Comparison of ENCODE assay signal across 14 mouse cellular contexts in the genomic region with DNA sequence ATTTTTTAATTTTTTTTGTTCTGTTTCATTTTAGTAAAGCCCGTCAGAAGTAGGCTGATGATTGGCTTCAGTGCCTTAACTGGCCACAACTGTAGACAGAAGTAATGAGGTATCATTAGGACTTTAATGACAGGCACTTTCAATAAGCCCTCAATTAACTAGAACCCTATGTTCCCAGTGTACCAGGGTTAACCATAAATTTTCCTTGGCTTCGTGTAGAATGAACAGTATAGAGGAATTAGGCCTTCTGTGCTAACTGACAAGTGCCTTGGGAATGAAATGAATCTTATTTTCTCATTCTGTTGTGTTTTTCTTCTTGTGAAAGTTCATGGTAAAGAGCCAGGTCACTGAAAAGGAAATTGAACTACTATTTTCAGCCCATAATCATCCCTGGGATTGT.
"Had no signal": no experiment of that assay in that cellular context is flagged by ENCODE, and none has a peak within 500 bp of the region (broad histone marks: within the 10 kb centered on the region; RNA-seq: fewer than 3 reads in every experiment).

No protein-coding gene starts in this region.

- H3K36me3 ChIP-seq: liver, embryonic 15.5 days; midbrain, embryonic 13.5 days; neural tube, embryonic 15.5 days had no signal

- DNase-seq: kidney, postnatal 14 days; left cerebral cortex, postnatal 4 days; lung, adult 2 months; lung, postnatal 36 days; right cerebral cortex, adult 18-20 months; right cerebral cortex, postnatal 25 days; thymus, postnatal 4 days had no signal

- H3K9ac ChIP-seq: liver, embryonic 15.5 days; midbrain, embryonic 13.5 days; neural tube, embryonic 15.5 days had no signal

- H3K4me3 ChIP-seq: liver, embryonic 15.5 days; midbrain, embryonic 13.5 days; myocyte; neural tube, embryonic 15.5 days had no signal

- H3K9me3 ChIP-seq: liver, embryonic 15.5 days; midbrain, embryonic 13.5 days; neural tube, embryonic 15.5 days had no signal

- H3K27ac ChIP-seq: liver, embryonic 15.5 days; midbrain, embryonic 13.5 days; neural tube, embryonic 15.5 days; stomach, postnatal 0 days had no signal

- H3K4me1 ChIP-seq: liver, embryonic 15.5 days; midbrain, embryonic 13.5 days; neural tube, embryonic 15.5 days had no signal

- ATAC-seq: lung, postnatal 0 days; midbrain, embryonic 13.5 days had no signal

- H3K27me3 ChIP-seq: liver, embryonic 15.5 days; midbrain, embryonic 13.5 days; neural tube, embryonic 15.5 days had no signal

- H3K4me2 ChIP-seq: liver, embryonic 11.5 days; liver, embryonic 15.5 days; midbrain, embryonic 13.5 days; neural tube, embryonic 15.5 days had no signal
